Mouse (Mus musculus): ENCODE data around the gene Tcl1b4. TPM values are rescaled to one million over a fixed set of nuclear protein-coding genes. Genes with fewer than 3 reads are reported as not detected.
"Not testable (repeated sequence)": the region's sequence is repeated elsewhere in the genome, so short reads cannot be mapped to it uniquely, and the experiment has no call there.

Tcl1b4 gene
- total RNA-seq (2021): not detected
- polyA plus RNA-seq (2012; rRNA removed): not detected in 2 replicates
- long read RNA-seq: 0 reads

DNA sequence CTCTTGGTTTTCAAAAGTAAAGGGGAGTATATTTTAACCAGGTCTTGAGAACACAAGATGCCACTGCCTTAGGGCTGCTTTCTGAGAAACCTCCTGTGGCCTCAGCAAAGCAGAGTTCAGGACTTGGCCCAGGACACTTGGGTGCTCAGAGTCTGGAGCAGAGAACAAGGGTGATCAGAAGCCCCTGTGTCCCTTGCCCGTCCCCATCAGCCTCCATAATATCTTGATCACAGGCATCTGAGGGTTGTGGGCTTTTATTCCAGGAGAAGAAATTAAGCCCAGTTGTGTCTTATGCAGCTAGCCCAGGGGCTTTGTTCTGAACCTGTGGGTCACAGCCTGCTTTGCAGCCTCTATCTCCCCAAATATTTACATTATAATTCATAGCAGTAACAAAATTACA, at the start of gene Tcl1b4:
Gene Tcl1b4 (plus strand): TSS at position 301 of the 400 bp plus-strand sequence.
- H3K4me1 ChIP-seq (ENCODE audit: control insufficient read depth, insufficient read depth, low read length); H3K27me3 ChIP-seq (ENCODE audit: control insufficient read depth, insufficient read depth, low read length); H3K27ac ChIP-seq; H3K79me2 ChIP-seq (replicated peaks; ENCODE audit: control insufficient read depth, insufficient read depth, low read length); H3K9ac ChIP-seq (ENCODE audit: low read depth, low read length); H3K36me3 ChIP-seq (ENCODE audit: control insufficient read depth, insufficient read depth, low read length); H3K4me3 ChIP-seq; DNase-seq; intact Hi-C loops (cut with DNase I): not testable (repeated sequence)
- WGBS: 61% methylated on average over 1 of the region's 1 CpGs

DNA sequence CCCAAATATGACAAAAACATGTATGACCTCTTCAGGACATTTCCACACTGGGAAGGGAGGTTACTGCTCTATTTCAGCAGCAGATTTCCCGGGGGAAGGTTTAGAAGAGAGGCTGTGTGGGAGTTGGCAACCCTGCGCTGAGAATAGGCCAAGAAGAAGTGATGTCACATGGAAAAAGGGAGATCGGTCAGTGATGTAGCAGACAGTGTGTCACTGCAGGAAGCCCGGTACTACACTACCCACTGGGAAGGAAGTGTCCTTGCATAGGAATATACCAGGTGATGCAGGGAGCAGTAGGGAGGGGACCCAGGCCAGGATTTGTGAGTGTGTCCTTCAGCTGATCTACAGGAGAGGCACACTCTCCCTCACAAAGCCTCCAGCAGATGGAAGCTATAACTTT, 46.5 kb upstream of the Tcl1b4 start:
- H3K36me3 ChIP-seq (ENCODE audit: control insufficient read depth, insufficient read depth, low read length); intact Hi-C loops (cut with DNase I); H3K79me2 ChIP-seq (replicated peaks; ENCODE audit: control insufficient read depth, insufficient read depth, low read length); H3K27me3 ChIP-seq (ENCODE audit: control insufficient read depth, insufficient read depth, low read length); H3K4me1 ChIP-seq (ENCODE audit: control insufficient read depth, insufficient read depth, low read length); DNase-seq; H3K27ac ChIP-seq; H3K9ac ChIP-seq (ENCODE audit: low read depth, low read length); H3K4me3 ChIP-seq: not testable (repeated sequence)
- WGBS: 18% methylated on average over 4 of the region's 4 CpGs

DNA sequence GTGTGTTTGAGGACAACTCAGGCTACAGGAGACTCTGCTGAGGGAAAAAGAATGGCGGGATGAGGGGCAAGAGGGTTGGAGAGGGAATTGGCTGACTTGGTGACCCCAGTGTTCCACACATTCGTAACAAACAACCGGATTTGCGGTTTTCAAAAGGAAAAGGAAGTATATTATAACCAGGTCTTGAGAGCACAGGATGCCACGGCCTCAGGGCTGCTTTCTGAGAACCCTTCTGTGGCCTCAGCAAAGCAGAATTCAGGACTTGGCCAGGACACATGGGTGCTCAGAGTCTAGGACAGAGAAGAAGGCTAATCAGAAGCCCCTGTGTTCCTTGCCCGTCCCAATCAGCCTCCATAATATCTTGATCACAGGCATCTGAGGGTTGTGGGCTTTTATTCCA, 42.9 kb upstream of the Tcl1b4 start:
- TF ChIP-seq CTCF (IDR thresholded peaks at IDR 0.05) (no peak), EP300 (IDR thresholded peaks at IDR 0.05; ENCODE audit: insufficient read depth, low read depth, low read length) (no peak), POLR2A (IDR thresholded peaks at IDR 0.05; ENCODE audit: insufficient read depth, low read depth, low read length) (no peak)
- no peak overlapping the region for H3K4me3 ChIP-seq

DNA sequence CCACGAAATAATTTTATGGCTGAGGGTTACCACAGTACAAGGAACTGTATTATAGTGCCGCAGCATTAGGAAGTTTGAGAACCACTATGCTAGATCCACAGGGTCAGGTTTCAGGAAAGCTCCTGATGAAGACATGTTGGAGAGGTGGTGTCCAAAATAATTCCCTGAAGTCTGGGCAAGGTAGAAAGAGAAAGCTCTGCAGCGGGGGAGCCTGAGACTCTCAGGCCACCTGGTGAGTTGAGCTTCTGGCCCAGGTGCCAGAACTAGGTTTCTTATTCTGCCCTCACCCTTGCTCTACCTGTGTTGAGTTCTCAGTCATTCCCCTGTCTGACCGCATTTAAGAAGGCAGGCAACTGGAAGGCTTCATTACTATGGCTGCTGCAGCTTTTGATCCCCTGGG, 42.4 kb upstream of the Tcl1b4 start, which contains the start of gene Tcl1b1:
Gene Tcl1b1 (plus strand): TSS at position 301 of the 400 bp plus-strand sequence.
- Histone ChIP-seq H3K27ac (no peak within 1 kb of the TSS), H3K27me3 (ENCODE audit: control insufficient read depth, insufficient read depth, low read length) (no peaks in the 10 kb centered on the region), H3K79me2 (replicated peaks; ENCODE audit: control insufficient read depth, insufficient read depth, low read length) (no peaks in the 10 kb centered on the region), H3K9ac (ENCODE audit: low read depth, low read length) (no peak within 1 kb of the TSS), H3K36me3 (ENCODE audit: control insufficient read depth, insufficient read depth, low read length) (no peaks in the 10 kb centered on the region), H3K4me3 (no peak within 1 kb of the TSS), H3K4me1 (ENCODE audit: control insufficient read depth, insufficient read depth, low read length) (no peaks in the 10 kb centered on the region)
- 66% methylated on average over 4 of the region's 4 CpGs for WGBS
- intact Hi-C loops (cut with DNase I): no loop called here
- no peak for TF ChIP-seq POLR2A (IDR thresholded peaks at IDR 0.05; ENCODE audit: insufficient read depth, low read depth, low read length)
- TF ChIP-seq CTCF (IDR thresholded peaks at IDR 0.05): no peak
- TF ChIP-seq EP300 (IDR thresholded peaks at IDR 0.05; ENCODE audit: insufficient read depth, low read depth, low read length): no peak
- no peak for DNase-seq

More for the DNA sequence above, 42.9 kb upstream of the Tcl1b4 start:
- Histone ChIP-seq H3K27me3 (ENCODE audit: control insufficient read depth, insufficient read depth, low read length) (no peaks in the 10 kb centered on the region), H3K36me3 (ENCODE audit: control insufficient read depth, insufficient read depth, low read length) (no peaks in the 10 kb centered on the region), H3K27ac (no peak overlapping the region), H3K79me2 (replicated peaks; ENCODE audit: control insufficient read depth, insufficient read depth, low read length) (no peaks in the 10 kb centered on the region), H3K9ac (ENCODE audit: low read depth, low read length) (no peak overlapping the region), H3K4me1 (ENCODE audit: control insufficient read depth, insufficient read depth, low read length) (no peaks in the 10 kb centered on the region)
- WGBS: 62% methylated on average over 6 of the region's 6 CpGs
- intact Hi-C loops (cut with DNase I): no loop called here
- no peak for DNase-seq

DNA sequence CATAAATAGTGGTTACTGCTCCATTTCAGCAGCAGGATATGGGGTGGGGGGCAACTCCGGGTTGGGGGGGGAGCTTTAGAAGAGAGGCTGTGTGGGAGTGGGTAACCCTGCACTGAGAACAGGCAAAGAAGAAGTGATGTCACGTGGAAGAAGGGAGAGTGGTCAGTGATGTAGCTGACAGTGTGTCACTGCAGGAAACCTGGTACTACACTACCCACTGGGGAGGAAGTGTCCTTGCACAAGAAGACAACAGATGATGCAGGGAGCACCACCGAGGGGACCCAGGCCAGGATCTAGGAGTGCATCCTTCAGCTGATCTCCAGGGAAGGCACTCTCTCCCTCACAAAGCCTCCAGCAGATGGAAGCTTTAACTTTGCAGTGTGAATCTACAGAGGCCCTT, 35.0 kb upstream of the Tcl1b4 start:
- Histone ChIP-seq H3K4me3 (no peak overlapping the region), H3K4me1 (ENCODE audit: control insufficient read depth, insufficient read depth, low read length) (no peaks in the 10 kb centered on the region), H3K36me3 (ENCODE audit: control insufficient read depth, insufficient read depth, low read length) (no peaks in the 10 kb centered on the region), H3K9ac (ENCODE audit: low read depth, low read length) (no peak overlapping the region), H3K27me3 (ENCODE audit: control insufficient read depth, insufficient read depth, low read length) (no peaks in the 10 kb centered on the region), H3K27ac (no peak overlapping the region), H3K79me2 (replicated peaks; ENCODE audit: control insufficient read depth, insufficient read depth, low read length) (no peaks in the 10 kb centered on the region)
- intact Hi-C loops (cut with DNase I): no loop called here
- 47% methylated on average over 3 of the region's 3 CpGs for WGBS
- no peak for TF ChIP-seq CTCF (IDR thresholded peaks at IDR 0.05)
- no peak for TF ChIP-seq POLR2A (IDR thresholded peaks at IDR 0.05; ENCODE audit: insufficient read depth, low read depth, low read length)
- no peak for TF ChIP-seq EP300 (IDR thresholded peaks at IDR 0.05; ENCODE audit: insufficient read depth, low read depth, low read length)
- DNase-seq: no peak

DNA sequence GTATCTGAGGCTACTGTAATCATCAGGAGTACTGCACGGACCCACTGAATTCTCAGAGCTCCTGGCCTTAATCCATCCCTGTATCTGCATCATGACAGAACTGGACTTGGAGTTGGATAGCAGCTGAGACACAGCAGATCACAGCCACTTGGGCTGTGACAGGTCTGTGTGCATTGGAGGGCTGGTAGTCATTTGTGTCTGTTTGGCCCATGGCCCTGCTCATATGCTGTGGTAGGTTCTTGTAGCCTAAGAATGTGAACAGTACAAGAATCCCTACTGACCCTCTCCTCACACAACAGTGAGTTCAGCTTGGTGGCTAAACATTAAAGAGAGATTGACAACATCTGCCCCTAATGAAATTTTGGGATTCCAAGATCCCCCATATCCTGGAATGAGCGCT, 28.4 kb upstream of the Tcl1b4 start:
- intact Hi-C loops (cut with DNase I): loop anchor here (10.0 kb wide), 1 partner anchor 119 kb away; no protein-coding TSS in a partner anchor
- no peaks in the 10 kb centered on the region for H3K79me2 ChIP-seq (replicated peaks; ENCODE audit: control insufficient read depth, insufficient read depth, low read length)
- no peak overlapping the region for H3K27ac ChIP-seq
- H3K4me1 ChIP-seq (ENCODE audit: control insufficient read depth, insufficient read depth, low read length): no peaks in the 10 kb centered on the region
- no peaks in the 10 kb centered on the region for H3K27me3 ChIP-seq (ENCODE audit: control insufficient read depth, insufficient read depth, low read length)
- H3K36me3 ChIP-seq (ENCODE audit: control insufficient read depth, insufficient read depth, low read length): no peaks in the 10 kb centered on the region
- H3K9ac ChIP-seq (ENCODE audit: low read depth, low read length): no peak overlapping the region
- WGBS: 55% methylated on average over 2 of the region's 2 CpGs
- TF ChIP-seq POLR2A (IDR thresholded peaks at IDR 0.05; ENCODE audit: insufficient read depth, low read depth, low read length): no peak
- TF ChIP-seq CTCF (IDR thresholded peaks at IDR 0.05): no peak
- TF ChIP-seq EP300 (IDR thresholded peaks at IDR 0.05; ENCODE audit: insufficient read depth, low read depth, low read length): no peak
- DNase-seq: no peak
- no peak overlapping the region for H3K4me3 ChIP-seq
